Mouse (Mus musculus): ENCODE data around the gene Spata16. TPM values are rescaled to one million over a fixed set of nuclear protein-coding genes. Genes with fewer than 3 reads are reported as not detected.

Gene Spata16
- polyA plus RNA-seq, 1 experiment from 2014 or later: not detected

- no peaks in the 10 kb centered on the region for H3K4me1 ChIP-seq
- H3K9me3 ChIP-seq: no peaks in the 10 kb centered on the region
- H3K36me3 ChIP-seq: no peaks in the 10 kb centered on the region
- WGBS: 87% methylated on average over 6 of the region's 6 CpGs
- no peak overlapping the region for H3K27ac ChIP-seq
- no peak overlapping the region for H3K4me3 ChIP-seq
- DNase-seq (ENCODE audit: low spot score): no peak
- no peaks in the 10 kb centered on the region for H3K27me3 ChIP-seq (ENCODE audit: insufficient read depth, poor library complexity, severe bottlenecking)
These were observed 115.0 kb downstream of the Spata16 start for GRCm38 (mm10) chr3:26752441-26752840.

- Histone ChIP-seq H3K4me1 (no peaks in the 10 kb centered on the region), H3K27ac (no peak overlapping the region), H3K36me3 (no peaks in the 10 kb centered on the region), H3K4me3 (no peak overlapping the region), H3K27me3 (ENCODE audit: insufficient read depth, poor library complexity, severe bottlenecking) (no peaks in the 10 kb centered on the region), H3K9me3 (no peaks in the 10 kb centered on the region)
- 77% methylated on average over 12 of the region's 12 CpGs for WGBS
- no peak for DNase-seq (ENCODE audit: low spot score)
These were observed 156.1 kb downstream of the Spata16 start for GRCm38 (mm10) chr3:26793334-26794101.

- Histone ChIP-seq H3K4me1 (no peaks in the 10 kb centered on the region), H3K4me3 (no peak overlapping the region), H3K9me3 (no peaks in the 10 kb centered on the region), H3K36me3 (no peaks in the 10 kb centered on the region), H3K27me3 (ENCODE audit: insufficient read depth, poor library complexity, severe bottlenecking) (no peaks in the 10 kb centered on the region), H3K27ac (no peak overlapping the region)
- no peak for DNase-seq (ENCODE audit: low spot score)
- WGBS: 89% methylated on average over 7 of the region's 7 CpGs
These were observed 158.6 kb downstream of the Spata16 start for GRCm38 (mm10) chr3:26795851-26796538.

- H3K27ac ChIP-seq: no peak overlapping the region
- H3K4me1 ChIP-seq: no peaks in the 10 kb centered on the region
- no peaks in the 10 kb centered on the region for H3K9me3 ChIP-seq
- no peaks in the 10 kb centered on the region for H3K27me3 ChIP-seq (ENCODE audit: insufficient read depth, poor library complexity, severe bottlenecking)
- 71% methylated on average over 1 of the region's 1 CpGs for WGBS
- no peak for DNase-seq (ENCODE audit: low spot score)
- no peaks in the 10 kb centered on the region for H3K36me3 ChIP-seq
- H3K4me3 ChIP-seq: no peak overlapping the region
These were observed 159.5 kb downstream of the Spata16 start for GRCm38 (mm10) chr3:26796954-26797353.

- no peak for DNase-seq (ENCODE audit: low spot score)
These were observed 176.9 kb downstream of the Spata16 start for GRCm38 (mm10) chr3:26814307-26814706.

GRCm38 (mm10) chr3:26815764-26816163, 178.3 kb downstream of the Spata16 start:
- DNase-seq (ENCODE audit: low spot score): no peak
- H3K27ac ChIP-seq: no peak overlapping the region
- WGBS: 89% methylated on average over 5 of the region's 5 CpGs

More at GRCm38 (mm10) chr3:26814307-26814706, 176.9 kb downstream of the Spata16 start:
- no peaks in the 10 kb centered on the region for H3K9me3 ChIP-seq
- no peaks in the 10 kb centered on the region for H3K27me3 ChIP-seq (ENCODE audit: insufficient read depth, poor library complexity, severe bottlenecking)
- 76% methylated on average over 8 of the region's 8 CpGs for WGBS
- no peaks in the 10 kb centered on the region for H3K36me3 ChIP-seq
- H3K4me1 ChIP-seq: no peaks in the 10 kb centered on the region
- no peak overlapping the region for H3K4me3 ChIP-seq
- no peak overlapping the region for H3K27ac ChIP-seq

GRCm38 (mm10) chr3:26819398-26819797, 182.0 kb downstream of the Spata16 start:
- H3K36me3 ChIP-seq: no peaks in the 10 kb centered on the region
- WGBS: 55% methylated on average over 5 of the region's 5 CpGs
- no peak overlapping the region for H3K27ac ChIP-seq
- no peaks in the 10 kb centered on the region for H3K9me3 ChIP-seq
- no peaks in the 10 kb centered on the region for H3K27me3 ChIP-seq (ENCODE audit: insufficient read depth, poor library complexity, severe bottlenecking)
- no peak overlapping the region for H3K4me3 ChIP-seq
- DNase-seq (ENCODE audit: low spot score): no peak
- no peaks in the 10 kb centered on the region for H3K4me1 ChIP-seq

More at GRCm38 (mm10) chr3:26815764-26816163, 178.3 kb downstream of the Spata16 start:
- Histone ChIP-seq H3K27me3 (ENCODE audit: insufficient read depth, poor library complexity, severe bottlenecking) (no peaks in the 10 kb centered on the region), H3K4me3 (no peak overlapping the region), H3K9me3 (no peaks in the 10 kb centered on the region), H3K4me1 (no peaks in the 10 kb centered on the region), H3K36me3 (no peaks in the 10 kb centered on the region)

- Histone ChIP-seq H3K4me3 (no peak overlapping the region), H3K36me3 (no peaks in the 10 kb centered on the region), H3K4me1 (no peaks in the 10 kb centered on the region), H3K9me3 (no peaks in the 10 kb centered on the region), H3K27ac (no peak overlapping the region), H3K27me3 (ENCODE audit: insufficient read depth, poor library complexity, severe bottlenecking) (no peaks in the 10 kb centered on the region)
- no peak for DNase-seq (ENCODE audit: low spot score)
- WGBS: 84% methylated on average over 7 of the region's 7 CpGs
These were observed 189.8 kb downstream of the Spata16 start for GRCm38 (mm10) chr3:26826958-26827839.

GRCm38 (mm10) chr3:26832954-26833353, 195.5 kb downstream of the Spata16 start:
- H3K27me3 ChIP-seq (ENCODE audit: insufficient read depth, poor library complexity, severe bottlenecking): no peaks in the 10 kb centered on the region
- no peaks in the 10 kb centered on the region for H3K4me1 ChIP-seq
- DNase-seq (ENCODE audit: low spot score): no peak
- WGBS: 86% methylated on average over 5 of the region's 5 CpGs
- no peaks in the 10 kb centered on the region for H3K9me3 ChIP-seq
- H3K4me3 ChIP-seq: no peak overlapping the region
- no peak overlapping the region for H3K27ac ChIP-seq
- no peaks in the 10 kb centered on the region for H3K36me3 ChIP-seq

GRCm38 (mm10) chr3:26834178-26835050, 197.0 kb downstream of the Spata16 start:
- Histone ChIP-seq H3K4me3 (no peak overlapping the region), H3K4me1 (no peaks in the 10 kb centered on the region), H3K27me3 (ENCODE audit: insufficient read depth, poor library complexity, severe bottlenecking) (no peaks in the 10 kb centered on the region), H3K36me3 (no peaks in the 10 kb centered on the region), H3K27ac (no peak overlapping the region), H3K9me3 (no peaks in the 10 kb centered on the region)
- no peak for DNase-seq (ENCODE audit: low spot score)
- WGBS: 68% methylated on average over 21 of the region's 21 CpGs

GRCm38 (mm10) chr3:26835051-26835755, 197.8 kb downstream of the Spata16 start:
- 87% methylated on average over 17 of the region's 17 CpGs for WGBS
- Histone ChIP-seq H3K27me3 (ENCODE audit: insufficient read depth, poor library complexity, severe bottlenecking) (no peaks in the 10 kb centered on the region), H3K27ac (no peak overlapping the region), H3K36me3 (no peaks in the 10 kb centered on the region), H3K4me3 (no peak overlapping the region), H3K9me3 (no peaks in the 10 kb centered on the region), H3K4me1 (no peaks in the 10 kb centered on the region)
- no peak for DNase-seq (ENCODE audit: low spot score)

- Histone ChIP-seq H3K27me3 (ENCODE audit: insufficient read depth, poor library complexity, severe bottlenecking) (no peaks in the 10 kb centered on the region), H3K36me3 (no peaks in the 10 kb centered on the region), H3K4me1 (no peaks in the 10 kb centered on the region), H3K4me3 (no peak overlapping the region), H3K9me3 (no peaks in the 10 kb centered on the region), H3K27ac (no peak overlapping the region)
- WGBS: 83% methylated on average over 3 of the region's 3 CpGs
- DNase-seq (ENCODE audit: low spot score): no peak
These were observed 207.6 kb downstream of the Spata16 start for GRCm38 (mm10) chr3:26845041-26845440.
